Mouse (Mus musculus): Measurements from ENCODE around the gene Csf1.

The Csf1 gene

DNA sequence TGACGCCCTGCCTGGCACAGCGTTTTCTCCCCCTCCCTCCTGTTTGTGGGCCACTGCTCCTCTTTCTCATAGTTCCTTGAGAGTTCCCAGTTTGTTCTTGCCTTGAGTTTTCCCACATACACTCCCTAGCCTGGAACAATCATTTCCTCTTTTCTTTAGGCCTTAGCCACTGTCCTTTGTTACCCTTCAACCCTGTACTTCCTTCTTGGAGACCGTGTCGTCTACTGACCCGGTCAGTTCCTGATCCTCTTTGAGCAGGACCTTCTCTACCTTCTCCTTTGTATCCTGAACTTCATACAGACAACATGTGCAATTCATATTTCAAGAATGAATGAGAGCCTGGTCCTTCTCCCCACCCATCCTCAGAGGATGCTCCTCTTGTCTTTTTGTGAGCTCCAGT, 21.0 kb upstream of the Csf1 start:
- DNase-seq (ENCODE audit: low spot score), result no peak

DNA sequence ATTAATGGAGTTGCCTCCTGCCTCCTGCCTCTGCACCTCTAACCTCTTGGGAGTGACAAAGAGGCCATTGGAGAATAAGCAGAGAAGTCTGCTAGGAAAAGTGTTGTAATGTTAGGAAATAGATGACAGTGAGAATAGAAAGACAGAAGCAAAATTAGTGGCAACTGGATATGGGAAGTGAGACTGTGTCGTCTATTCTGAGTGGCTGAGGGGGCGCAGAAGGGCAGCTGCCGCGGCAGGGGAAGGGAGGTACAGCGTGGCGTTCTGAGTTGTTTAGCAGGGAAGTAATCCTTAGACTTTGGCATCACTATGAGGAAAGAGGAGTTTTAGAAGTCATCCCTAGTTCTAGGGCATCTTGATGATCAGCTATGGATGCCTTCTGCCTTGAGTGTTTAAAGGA, 17.7 kb upstream of the Csf1 start:
- DNase-seq (ENCODE audit: low spot score), result no peak

DNA sequence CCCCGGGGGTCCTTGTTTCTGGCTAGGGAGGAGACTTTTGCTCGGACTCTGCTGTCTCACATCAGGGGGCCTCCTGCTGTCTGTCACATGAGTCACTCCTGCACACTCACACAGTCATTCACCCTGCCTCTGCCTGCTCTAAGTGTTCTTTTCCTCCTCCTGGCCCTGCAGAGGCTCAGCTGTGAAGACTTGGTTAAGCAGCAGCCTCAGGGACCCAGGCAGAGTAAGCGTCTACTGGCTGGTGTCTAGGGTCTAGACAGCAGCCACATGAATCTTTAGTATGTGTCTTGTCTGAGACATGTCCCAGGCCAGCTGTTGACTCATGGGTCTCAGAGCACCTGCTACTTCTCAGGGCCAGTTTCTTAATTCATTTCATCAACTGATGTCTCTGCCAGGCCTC, 16.0 kb upstream of the Csf1 start:
- no peak for DNase-seq (ENCODE audit: low spot score)

DNA sequence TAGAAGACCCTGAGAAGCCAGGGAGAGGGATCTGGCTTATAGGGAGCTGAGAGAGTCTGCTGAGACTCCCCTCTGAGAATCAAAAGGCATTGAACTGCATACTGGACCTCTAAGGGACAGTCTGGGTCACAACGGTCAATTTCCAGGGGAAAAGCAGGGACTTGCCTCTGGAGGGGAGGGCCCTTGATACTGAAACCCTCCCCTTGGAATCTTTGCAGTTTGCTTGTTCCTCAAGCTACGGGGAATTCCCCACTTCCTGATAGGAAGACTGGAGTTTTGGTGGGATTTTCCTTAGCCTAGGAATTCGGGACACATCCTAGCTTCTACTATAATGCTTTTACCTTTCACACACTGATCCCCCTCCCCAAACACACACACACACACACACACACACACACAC, 15.5 kb upstream of the Csf1 start:
- DNase-seq (ENCODE audit: low spot score), result no peak

DNA sequence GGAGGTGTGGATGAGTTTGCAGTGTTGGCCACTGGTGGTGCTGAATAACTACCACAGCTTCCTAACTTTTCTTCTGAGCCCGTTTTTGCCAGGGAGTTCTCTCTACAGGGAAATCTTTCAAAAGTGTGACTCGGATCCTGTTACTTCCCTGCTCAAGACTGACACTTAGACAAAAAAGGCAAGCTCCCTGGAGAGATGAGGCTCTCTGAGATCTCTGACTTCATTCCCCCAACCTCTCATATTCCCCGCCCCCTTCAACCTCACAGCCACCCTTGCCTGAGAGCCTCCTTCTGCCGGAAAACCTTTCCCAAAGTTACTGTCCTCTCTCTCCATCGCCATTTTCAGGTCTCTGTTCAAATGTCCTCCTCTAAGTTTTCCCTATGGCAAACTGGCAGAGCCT, 14.8 kb upstream of the Csf1 start:
- DNase-seq (ENCODE audit: low spot score), result no peak

DNA sequence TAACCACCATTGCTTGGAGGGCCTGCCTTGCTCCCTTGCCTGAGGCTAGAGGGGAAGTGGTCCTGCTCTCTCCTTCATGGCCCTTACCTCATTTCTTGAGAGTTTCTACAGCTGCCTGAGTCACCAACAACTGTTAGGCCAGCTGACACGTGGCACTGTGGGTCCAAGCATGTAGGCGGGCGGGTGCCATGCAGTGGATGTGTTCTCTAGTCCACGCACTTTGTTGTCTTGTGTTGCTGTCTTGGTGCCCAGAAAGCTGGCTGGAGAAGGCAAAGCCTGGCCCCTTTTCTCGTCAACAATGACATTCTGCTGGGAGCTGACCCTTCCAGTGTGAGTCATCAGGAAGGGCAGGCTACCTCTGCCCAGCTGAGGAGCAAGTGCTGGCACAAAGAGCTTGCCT, 12.6 kb upstream of the Csf1 start:
- no peak for DNase-seq (ENCODE audit: low spot score)

DNA sequence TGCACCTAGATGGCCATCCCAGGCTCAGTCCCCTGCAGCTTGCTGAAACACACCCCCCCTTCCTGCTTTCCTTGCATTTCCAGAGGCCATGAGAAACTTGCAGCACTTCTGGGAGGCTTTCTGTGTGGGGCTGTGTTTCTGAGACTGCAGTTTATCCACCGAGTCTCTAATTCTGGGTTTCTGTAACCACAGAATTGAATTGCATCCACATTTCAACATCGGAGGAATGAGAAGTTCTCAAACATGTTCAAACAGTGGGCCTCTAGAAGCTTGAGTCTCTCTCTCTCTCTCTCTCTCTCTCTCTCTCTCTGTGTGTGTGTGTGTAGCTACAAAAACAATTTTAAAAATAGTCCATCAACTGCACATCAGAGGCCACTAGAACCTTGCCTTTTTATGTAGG, 9.4 kb upstream of the Csf1 start:
- DNase-seq (ENCODE audit: low spot score), result no peak

DNA sequence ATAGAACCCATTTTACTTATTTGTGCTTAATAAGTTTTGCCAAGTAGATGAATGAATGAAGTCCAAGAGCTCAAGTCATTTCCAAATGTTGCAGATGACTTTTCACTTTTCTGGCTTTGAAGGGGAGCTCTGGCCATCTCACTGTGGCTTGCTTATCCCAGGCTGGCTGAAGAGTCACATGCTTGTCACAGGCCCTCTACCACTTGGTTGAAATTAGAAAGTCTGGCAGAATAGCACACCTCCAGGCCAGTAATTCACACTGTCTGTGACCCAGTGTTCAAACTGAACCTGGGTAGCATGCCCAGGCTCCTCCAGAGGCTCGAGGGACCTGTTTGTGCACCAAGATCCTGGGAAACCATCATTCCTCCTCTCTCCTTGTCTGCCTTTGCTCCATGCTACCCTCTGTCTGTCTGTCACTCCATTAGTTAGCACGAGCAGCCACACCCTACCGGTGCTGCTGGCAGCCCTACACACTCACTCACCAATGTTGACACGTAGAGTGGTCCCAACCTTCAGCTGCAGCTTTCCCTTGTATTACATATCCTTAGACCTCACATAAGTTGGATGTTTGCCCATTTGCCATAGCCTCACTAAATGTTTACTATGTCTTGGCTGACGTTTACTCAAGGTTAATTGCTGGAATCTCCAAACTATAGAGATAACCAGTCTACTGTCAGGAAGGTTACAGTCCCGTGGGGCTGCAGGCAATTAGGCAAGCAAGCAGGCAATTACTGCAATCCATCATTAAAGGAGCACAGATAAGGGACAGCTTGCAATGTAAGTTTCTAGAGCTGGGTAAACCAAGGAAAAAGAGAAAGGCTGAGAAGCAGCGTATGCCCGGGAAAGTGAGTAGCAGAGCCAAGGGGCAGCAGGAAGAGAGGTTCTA, 8.1 kb upstream of the Csf1 start:
- DNase-seq (ENCODE audit: low spot score), result no peak

DNA sequence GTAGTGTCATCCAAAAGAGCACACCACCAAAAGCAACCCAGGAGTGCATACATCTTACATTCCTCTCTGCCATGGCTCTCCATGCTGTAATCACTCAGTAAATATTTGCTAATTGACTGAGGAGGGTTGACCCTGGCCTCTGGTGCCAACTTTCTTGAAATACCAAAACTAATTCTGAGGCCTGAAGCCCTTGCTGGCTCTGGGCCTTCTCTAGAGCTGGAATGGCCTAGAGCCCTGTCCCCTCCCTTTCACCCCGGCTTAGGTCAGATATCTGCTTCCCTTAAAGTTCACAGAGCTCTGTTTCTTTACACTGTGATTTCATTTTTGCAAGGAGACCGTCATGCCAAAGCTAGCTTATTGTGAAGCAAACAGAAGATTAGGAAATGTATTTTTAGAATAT, 6.5 kb upstream of the Csf1 start:
- no peak for DNase-seq (ENCODE audit: low spot score)

DNA sequence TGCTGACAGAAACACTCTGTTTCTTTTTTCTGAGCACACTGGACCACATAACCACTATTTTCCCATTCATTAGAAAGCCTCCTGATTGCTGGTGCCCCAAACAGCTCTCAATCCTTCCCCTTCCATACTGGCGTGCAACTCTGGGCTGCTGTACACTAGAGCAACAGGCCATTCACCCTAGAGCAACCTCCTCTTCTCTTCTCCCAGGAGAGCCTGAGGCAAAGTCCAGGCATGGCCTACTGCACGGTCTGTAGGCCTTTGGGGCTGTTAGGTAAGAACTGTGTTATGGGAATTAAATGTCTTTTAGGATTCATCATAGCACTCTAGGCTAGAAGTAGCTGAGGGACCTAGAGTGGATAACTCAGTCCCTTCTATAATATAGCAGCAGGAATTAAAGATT, 5.7 kb upstream of the Csf1 start:
- no peak for DNase-seq (ENCODE audit: low spot score)

DNA sequence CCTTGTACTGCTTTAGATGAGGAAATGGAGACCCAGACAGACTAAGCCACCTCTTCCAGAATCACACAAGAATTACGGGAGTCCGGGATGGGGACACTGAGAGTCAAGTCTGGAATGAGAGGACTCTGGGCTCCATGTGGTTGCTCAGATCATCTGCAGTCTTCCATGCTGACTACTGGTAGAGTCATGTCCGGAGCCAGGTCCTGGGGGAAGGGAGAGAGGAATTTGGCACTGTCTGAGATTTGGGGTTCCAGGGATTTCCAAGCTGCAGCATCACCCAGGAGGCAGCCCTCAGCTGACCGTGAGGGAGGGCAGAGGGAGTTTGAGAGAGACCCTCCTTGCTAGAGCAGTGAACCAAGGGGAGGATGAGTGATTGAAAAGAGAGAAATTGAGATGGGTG, 3.3 kb upstream of the Csf1 start:
- DNase-seq (ENCODE audit: low spot score), result no peak

DNA sequence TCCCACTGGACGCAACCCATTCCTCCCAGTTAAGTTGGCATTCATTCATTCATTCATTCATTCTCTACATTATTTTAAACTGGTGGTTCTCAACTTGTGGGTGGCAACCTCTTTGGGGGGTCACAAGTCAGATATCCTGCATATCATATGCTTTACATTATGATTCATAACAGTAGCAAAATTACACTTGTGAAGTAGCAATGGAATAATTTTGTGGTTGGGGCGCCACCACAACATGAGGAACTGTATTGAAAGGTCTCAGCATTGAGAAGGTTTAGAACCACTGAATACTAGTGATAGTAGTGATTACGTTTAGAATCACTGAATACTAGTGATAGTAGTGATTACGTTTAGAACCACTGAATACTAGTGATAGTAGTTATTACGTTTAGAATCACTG, 1.2 kb upstream of the Csf1 start:
- DNase-seq (ENCODE audit: low spot score), result no peak

DNA sequence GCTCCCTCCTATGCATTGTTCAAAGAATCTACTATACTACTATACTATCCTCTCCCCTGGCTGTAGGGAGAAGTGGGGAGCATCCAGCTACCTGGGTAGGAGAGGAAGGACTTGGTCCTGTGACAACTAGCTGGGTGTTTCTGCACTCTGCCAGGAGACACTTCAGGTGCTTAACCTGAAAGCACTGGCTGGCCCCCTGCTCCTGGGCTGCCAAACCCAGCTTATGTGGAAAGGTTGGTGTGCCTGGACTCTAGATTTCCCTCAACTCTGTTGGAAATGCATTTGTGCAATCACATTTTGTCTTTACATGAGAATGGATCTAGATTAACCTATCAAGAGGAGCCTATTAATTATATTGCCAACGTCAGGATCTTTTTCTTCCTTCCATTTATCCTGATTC, 502 bp upstream of the Csf1 start:
- no peak for DNase-seq (ENCODE audit: low spot score)

DNA sequence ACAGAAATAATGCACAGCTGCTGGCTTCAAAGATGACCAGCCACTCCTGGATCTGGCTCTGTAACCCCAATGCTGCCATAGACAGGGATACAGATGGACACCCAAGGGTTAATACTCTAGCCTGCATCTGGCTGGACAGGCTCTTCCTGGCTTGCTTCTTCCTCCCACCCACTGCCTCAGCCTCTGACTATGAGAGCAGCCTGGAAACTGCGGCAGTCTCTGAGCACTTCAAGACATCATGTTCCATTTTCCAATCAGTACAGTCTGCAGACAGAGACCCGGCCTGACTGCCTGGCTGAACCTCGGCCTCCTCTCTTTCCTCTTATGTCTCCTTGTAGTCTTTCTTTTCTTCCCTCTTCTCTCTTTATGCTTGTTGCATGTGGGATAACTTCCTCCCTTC, 1.6 kb downstream of the Csf1 start:
- no peak for DNase-seq (ENCODE audit: low spot score)

DNA sequence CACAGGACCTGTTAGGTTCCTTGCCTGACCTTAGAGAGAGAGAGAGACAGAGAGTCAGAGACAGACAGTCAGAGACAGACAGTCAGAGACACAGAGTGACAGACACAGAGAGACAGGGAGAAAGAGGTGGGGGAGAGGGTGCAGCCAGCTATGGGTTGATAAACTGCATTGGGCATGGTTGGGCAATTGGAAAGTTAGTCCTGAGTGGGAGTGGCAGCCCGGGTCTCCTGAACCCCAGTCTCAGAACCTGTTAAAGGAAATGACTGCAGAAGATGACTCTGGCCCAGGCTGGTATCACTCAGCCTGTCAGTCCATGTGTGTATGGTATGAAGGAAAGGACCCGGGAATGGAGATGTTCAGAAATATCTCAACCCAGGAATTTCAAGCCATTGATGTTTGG, 2.1 kb downstream of the Csf1 start:
- DNase-seq (ENCODE audit: low spot score), result no peak

DNA sequence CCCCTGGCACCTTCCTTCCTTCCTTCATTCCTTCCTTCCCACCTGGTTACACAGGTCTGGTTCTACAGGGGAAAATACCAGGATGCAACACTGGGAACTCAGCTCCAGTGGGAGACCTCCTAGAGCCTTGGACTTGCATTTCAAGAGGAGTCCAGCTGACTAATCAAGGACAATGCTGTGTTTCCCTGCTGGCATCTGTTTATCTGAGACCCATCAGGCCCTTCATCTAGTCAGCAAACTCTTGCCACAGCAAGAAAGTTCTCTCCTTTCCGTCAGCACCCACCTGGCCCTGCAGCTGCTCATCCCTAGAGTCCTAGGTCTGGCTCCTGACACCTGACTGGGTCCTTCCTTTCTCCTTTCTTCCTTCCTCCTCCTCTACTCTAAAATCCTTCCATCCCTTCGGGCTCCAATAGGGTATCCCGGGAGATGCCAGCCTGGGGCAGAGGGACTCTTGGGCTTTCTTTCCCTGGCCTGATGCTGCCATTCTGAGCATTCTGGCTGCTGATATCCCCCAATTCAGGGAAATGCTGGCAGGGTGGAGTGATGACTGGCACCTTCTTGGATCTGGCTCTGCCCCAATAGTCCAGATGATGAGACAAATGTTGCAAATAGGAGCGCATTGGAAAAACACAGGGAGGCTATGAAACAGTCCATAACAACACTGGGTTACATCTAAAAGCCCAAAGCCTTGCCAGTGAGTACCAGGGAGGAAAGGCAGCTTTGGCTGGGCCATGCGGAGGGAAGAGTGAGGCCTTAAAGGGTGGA, 2.7 kb downstream of the Csf1 start:
- DNase-seq (ENCODE audit: low spot score), result no peak

DNA sequence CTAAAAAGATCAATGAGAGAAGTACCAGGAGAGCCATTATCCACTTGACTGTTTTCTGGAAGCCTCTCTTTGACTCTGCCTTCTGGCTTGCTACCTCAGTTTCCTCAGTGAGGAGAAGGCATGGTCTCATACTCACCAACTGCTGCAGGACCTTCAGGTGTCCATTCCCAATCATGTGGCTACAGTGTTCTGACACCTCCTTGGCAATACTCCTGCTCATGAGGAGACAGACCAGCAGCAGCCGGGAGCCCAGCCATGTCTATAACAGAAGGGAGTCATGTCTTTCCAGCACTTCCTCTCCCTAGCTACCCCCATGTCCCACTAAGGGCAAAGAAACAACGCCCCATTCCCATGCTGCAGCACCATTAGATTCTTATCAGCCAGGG, 3.8 kb downstream of the Csf1 start:
- no peak for DNase-seq (ENCODE audit: low spot score)

DNA sequence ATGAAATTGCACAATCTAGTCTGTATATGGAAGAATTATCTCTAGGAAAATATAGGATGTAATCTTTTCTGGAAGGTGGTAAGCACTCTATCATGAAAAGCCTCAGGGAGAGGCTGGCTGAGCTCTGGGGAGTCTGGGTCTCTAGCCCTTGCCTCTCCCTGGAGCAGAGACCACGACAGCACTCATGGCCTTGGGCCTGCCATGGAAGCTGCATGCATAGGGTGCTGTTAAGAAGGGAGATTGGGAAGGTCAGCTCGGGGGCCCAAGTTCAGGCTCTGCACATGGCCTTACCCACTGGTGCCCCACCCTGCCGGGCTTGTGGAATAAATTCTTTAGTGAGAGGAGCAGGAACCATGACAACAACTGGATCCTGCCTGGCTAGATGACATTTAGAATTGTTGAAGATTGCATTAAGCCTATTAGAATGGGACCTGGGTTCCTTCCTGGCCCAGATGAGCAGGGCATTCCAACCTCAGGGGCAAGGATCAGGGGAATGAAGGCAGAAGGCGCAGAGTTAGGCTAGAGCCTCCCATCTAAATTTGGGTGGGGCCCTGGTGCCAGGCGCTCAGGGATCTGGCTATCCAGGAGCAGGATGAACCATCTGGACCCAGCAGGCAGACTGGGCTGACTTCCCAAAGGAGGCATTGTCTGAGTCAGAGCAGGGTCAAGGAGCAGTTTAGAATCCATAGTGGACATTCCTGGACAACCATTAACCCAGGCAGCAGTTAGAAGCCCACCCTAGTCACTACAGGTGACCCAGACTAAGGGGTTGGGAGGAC, 4.4 kb downstream of the Csf1 start:
- DNase-seq (ENCODE audit: low spot score), result no peak

DNA sequence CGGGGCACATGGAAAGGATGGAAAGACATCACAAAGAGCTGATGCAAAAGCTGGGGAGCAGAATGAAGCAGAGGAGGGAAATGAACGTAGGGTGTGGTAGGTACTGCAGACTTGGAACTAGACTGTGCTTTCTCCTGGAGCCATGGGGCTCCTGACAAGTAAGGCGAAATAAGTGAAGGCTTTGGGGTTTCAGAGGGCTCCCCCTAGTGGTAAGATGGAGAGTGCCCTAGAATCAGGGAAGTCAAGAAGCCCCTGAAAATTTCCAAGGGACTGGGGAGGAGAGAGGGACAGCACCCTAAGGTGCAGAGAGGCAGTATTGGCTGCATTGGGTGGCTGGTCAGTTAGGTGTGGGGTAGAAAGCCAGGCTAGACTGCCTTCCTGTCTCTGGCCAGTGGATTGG, 5.6 kb downstream of the Csf1 start:
- DNase-seq (ENCODE audit: low spot score), result peak; percentile 41

DNA sequence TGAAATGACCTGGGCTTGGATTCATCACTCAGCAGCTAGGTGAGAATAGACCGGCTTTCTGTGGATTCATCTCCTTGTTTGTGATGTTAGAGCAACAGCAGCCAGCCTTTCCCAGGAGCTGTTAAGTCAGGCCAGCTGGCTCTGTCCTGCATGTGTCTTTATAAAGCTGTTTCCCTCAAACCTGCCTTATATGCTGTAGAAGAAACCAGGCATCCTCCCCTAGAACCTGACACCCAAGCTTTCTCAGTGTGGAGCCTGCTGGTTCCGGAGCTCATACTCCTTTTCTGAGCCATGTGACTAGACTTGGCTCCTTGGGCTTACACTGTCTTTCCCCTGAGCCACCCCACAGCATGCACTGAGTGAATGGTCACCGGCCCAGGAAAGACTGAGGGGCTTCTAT, 8.7 kb downstream of the Csf1 start:
- no peak for DNase-seq (ENCODE audit: low spot score)

DNA sequence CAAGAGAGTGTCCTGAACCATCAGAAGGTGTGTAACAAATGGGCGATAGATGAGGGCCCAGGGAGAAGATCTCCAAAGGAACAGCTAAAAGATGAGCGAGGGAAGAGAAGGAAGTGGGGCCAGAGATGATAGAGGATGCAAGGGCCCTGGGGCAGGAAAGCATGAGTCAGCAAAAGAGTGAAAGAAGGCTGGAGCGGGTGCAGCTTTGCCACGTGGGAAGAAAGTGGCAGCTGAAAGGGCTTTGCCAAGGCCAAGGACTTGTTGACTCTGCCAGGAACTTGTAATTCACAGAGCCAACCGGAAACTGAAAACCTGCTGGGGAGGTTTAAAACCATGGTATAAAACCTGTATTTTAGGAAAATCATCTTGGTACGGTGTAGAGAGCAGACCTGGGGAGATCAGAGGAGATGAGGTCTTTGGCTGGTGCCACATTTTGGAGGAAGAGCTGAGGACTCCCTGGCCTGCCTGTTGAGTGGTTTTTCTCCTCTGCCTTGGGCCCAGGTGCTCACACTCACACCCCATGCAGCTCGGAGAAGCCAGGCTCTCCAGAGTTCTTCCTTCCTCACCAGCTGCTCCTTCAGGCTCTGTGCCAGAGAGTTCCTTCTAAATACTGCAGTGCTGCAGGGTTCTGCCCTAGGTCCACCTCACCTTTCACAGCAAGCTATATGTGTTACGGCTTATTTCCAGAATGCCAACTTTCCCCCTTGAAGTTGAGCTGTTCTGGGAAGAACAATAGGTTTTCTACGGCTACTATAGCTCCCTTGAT, 9.3 kb downstream of the Csf1 start:
- DNase-seq (ENCODE audit: low spot score), result no peak

DNA sequence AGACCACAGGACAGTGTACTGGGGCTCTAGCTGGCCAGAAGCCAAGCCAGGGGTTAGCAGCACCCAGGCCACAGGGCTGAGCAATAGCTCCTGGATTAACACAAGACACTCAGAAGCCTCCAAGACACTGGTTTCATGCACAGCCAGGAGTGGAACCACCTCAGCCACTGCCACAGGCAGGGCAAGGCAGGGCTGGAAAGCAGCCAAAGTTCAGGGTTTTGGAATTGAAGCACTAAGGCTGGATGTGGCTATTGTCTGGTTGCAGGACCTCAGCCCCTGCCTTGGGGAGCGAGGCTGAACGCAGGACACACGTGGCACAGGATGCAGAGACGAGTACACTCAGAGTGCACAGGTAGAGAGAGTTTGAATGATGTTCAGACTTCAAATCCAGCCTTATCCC, 10.8 kb downstream of the Csf1 start:
- no peak for DNase-seq (ENCODE audit: low spot score)

All from c-Kit-positive CD71-positive TER-119-positive erythroid progenitor cells, embryonic 14.5 days (primary cell).